Mouse (Mus musculus) cerebellum, adult 2 months (tissue): Measurements from ENCODE around the gene Heyl. TPM values are rescaled to one million over a fixed set of nuclear protein-coding genes. Genes with fewer than 3 reads are reported as not detected.

Source experiments
- DNase-seq, 2 experiments: peaks; one replicate each; pipeline ENCODE4 v3.0.0; 2021
- H3K27ac ChIP-seq: fragments of 200-500 bp; 2 replicates; pipeline ENCODE4 v1.5.1; 2012; ENCODE audit warnings: low read length, control low read depth, inconsistent platforms; ENCODE audit not compliant: insufficient read depth
- H3K27me3 ChIP-seq: fragments of 200-500 bp; 2 replicates; pipeline ENCODE4 v1.6.1; 2012; ENCODE audit warnings: inconsistent platforms, mild to moderate bottlenecking, low read length, moderate library complexity; ENCODE audit not compliant: control insufficient read depth, insufficient read depth
- H3K4me1 ChIP-seq: fragments of 200-500 bp; 2 replicates; pipeline ENCODE4 v1.6.1; 2011; ENCODE audit warnings: low read length; ENCODE audit not compliant: control insufficient read depth, insufficient read depth
- H3K4me3 ChIP-seq: fragments of 200-500 bp; replicated peaks from 2 replicates; pipeline ENCODE3; 2011; ENCODE audit warnings: mild to moderate bottlenecking, low read depth, low read length, control low read depth; ENCODE audit not compliant: insufficient read depth
- CTCF ChIP-seq: fragments of 200-500 bp; IDR thresholded peaks from 2 replicates; pipeline ENCODE4 v1.5.1; 2011; ENCODE audit warnings: low read depth, mild to moderate bottlenecking, control low read depth, low read length, moderate library complexity, borderline replicate concordance; ENCODE audit not compliant: insufficient read depth
- POLR2A ChIP-seq: fragments of 200-500 bp; IDR thresholded peaks from 2 replicates; pipeline ENCODE4 v1.6.1; 2011; ENCODE audit warnings: low read length, control low read depth, borderline replicate concordance; ENCODE audit not compliant: insufficient read depth
- WGBS: fragments of 180-500 bp; shearing (Covaris S2); methylation state at CpG from one replicate; pipeline ENCODE4 v1.1.7; 2018; 5-methylcytosine and 5-hydroxymethylcytosine counted together
- polyA plus RNA-seq: library from polyadenylated mRNA; depleted of rRNA; stranded (reverse); fragments of >200 nt; gene quantifications from 2 replicates; pipeline ENCODE4 v1.2.3, GENCODE M21; 2012; rRNA removed

The Heyl gene
- polyA plus RNA-seq: 3.1 and 3.5 TPM in 2 replicates

GRCm38 (mm10) chr4:123233492-123234084 lies at the start of gene Heyl:
Heyl (plus strand) TSS chr4:123233556.
- H3K4me1 ChIP-seq: no peaks in the 10 kb centered on the region
- 9% methylated on average over 52 of the region's 52 CpGs for WGBS
- H3K27ac ChIP-seq: no peak within 1 kb of the TSS
- H3K27me3 ChIP-seq: peaks cover 3% of the 10 kb centered on the region; the same call in 1 of the 2 replicates
- no peak within 1 kb of the TSS for H3K4me3 ChIP-seq
- no peak for TF ChIP-seq POLR2A
- no peak for TF ChIP-seq CTCF
- DNase-seq: no peak

- no peak for DNase-seq
- no peak for TF ChIP-seq CTCF
- TF ChIP-seq POLR2A: no peak
- H3K27ac ChIP-seq: no peak overlapping the region
- H3K4me1 ChIP-seq: no peaks in the 10 kb centered on the region; the same call in 1 of the 2 replicates
- no peaks in the 10 kb centered on the region for H3K27me3 ChIP-seq
- 60% methylated on average over 3 of the region's 3 CpGs for WGBS
- H3K4me3 ChIP-seq: no peak overlapping the region
Observed at GRCm38 (mm10) chr4:123184816-123185215, 48.5 kb upstream of the Heyl start.

GRCm38 (mm10) chr4:123192336-123192735 lies 41.0 kb upstream of the Heyl start:
- no peak for TF ChIP-seq POLR2A
- no peak for TF ChIP-seq CTCF
- no peak for DNase-seq
- Histone ChIP-seq H3K27me3 (no peaks in the 10 kb centered on the region), H3K27ac (no peak overlapping the region), H3K4me1 (no peaks in the 10 kb centered on the region), H3K4me3 (no peak overlapping the region)
- WGBS: 84% methylated on average over 11 of the region's 11 CpGs

GRCm38 (mm10) chr4:123193791-123194190 lies 39.6 kb upstream of the Heyl start:
- no peak for TF ChIP-seq POLR2A
- TF ChIP-seq CTCF: no peak
- Histone ChIP-seq H3K27ac (no peak overlapping the region), H3K27me3 (no peaks in the 10 kb centered on the region), H3K4me3 (no peak overlapping the region), H3K4me1 (no peaks in the 10 kb centered on the region)
- no peak for DNase-seq
- 89% methylated on average over 11 of the region's 11 CpGs for WGBS

- no peak for DNase-seq
- H3K27ac ChIP-seq: no peak overlapping the region
- H3K4me3 ChIP-seq: no peak overlapping the region
- TF ChIP-seq CTCF (no peak), POLR2A (no peak)
- 61% methylated on average over 6 of the region's 6 CpGs for WGBS
- H3K27me3 ChIP-seq: no peaks in the 10 kb centered on the region
- peaks cover 3% of the 10 kb centered on the region; the same call in 1 of the 2 replicates for H3K4me1 ChIP-seq
Observed at GRCm38 (mm10) chr4:123196695-123197094, 36.7 kb upstream of the Heyl start.

- WGBS: under 1% methylated on average over 15 of the region's 15 CpGs
- peak overlapping the region; percentile 77 for H3K4me3 ChIP-seq
- H3K27ac ChIP-seq: peak overlapping the region; percentile 69
- no peaks in the 10 kb centered on the region for H3K27me3 ChIP-seq
- DNase-seq: peak; percentile 79 to 84
- peak; percentile 80 for TF ChIP-seq CTCF
- peak; percentile 49; the same call in 1 of the 2 replicates for TF ChIP-seq POLR2A
- peaks cover 8% of the 10 kb centered on the region for H3K4me1 ChIP-seq
Observed at GRCm38 (mm10) chr4:123200771-123201185, 32.6 kb upstream of the Heyl start.

GRCm38 (mm10) chr4:123201186-123202093 lies 31.9 kb upstream of the Heyl start, which contains the start of gene Nt5c1a:
Nt5c1a (plus strand) TSS chr4:123201504.
- DNase-seq: peak; percentile 76 to 78
- whole genome bisulfite sequencing: under 1% methylated on average over 58 of the region's 58 CpGs

GRCm38 (mm10) chr4:123202094-123202420 lies 31.3 kb upstream of the Heyl start:
- no peaks in the 10 kb centered on the region for H3K27me3 ChIP-seq
- DNase-seq: no peak
- 17% methylated on average over 8 of the region's 8 CpGs for WGBS
- peaks cover 8% of the 10 kb centered on the region for H3K4me1 ChIP-seq
- H3K4me3 ChIP-seq: peak overlapping the region; percentile 77
- peak overlapping the region; percentile 90; the same call in 1 of the 2 replicates for H3K27ac ChIP-seq
- no peak for TF ChIP-seq CTCF
- TF ChIP-seq POLR2A: no peak

More at GRCm38 (mm10) chr4:123201186-123202093, 31.9 kb upstream of the Heyl start, which contains the start of gene Nt5c1a:
- Histone ChIP-seq H3K4me1 (peaks cover 8% of the 10 kb centered on the region), H3K27ac (peak within 1 kb of the TSS; percentile 90), H3K27me3 (no peaks in the 10 kb centered on the region), H3K4me3 (peak within 1 kb of the TSS; percentile 77)
- TF ChIP-seq CTCF (no peak), POLR2A (no peak)
